8 mouse cellular contexts compared by ENCODE assay signal in the genomic region with DNA sequence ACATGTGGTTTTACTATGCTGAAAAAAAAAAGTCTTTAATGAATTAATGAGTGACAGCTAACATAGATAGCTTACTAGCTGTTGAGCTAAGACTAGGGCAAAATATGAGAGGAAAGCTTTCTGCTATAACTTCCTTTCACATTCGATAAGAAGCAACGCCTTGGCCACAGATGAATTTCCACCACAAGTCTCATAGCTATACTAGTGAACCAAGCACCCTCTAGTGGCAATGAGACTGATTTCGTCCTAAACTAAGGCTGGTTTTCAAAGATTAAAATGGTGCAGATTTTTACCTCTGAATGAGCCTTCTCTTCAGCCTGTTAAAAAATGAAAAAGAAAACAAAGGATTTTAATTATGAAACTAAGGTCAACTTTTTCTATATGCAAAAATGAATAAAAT.
A peak's percentile ranks its signal among the peaks of the same experiment; 100 is the strongest.
DNase-seq lines count a peak whose midpoint lies in the region; ATAC-seq and TF ChIP-seq lines count a peak whose summit lies in the region.
"Had no signal": no experiment of that assay in that cellular context is flagged by ENCODE, and none has a peak within 500 bp of the region (broad histone marks: within the 10 kb centered on the region; RNA-seq: fewer than 3 reads in every experiment).

No protein-coding gene starts in this region.

- DNase-seq in CH12.LX (ENCODE audit: extremely low read depth) (peak; percentile 53), ZHBTc4 (ENCODE audit: low read depth, low spot score) (peak; percentile 5)
- DNase-seq in urinary bladder, postnatal 36 days (ENCODE audit: low spot score in 2 of 2), result no peak
- DNase-seq: heart, adult 11 months had no signal

- no peak overlapping the region for H3K9ac ChIP-seq in intestine, postnatal 0 days (ENCODE audit: low read depth, low read length)
- no peak overlapping the region for H3K9ac ChIP-seq in intestine, embryonic 16.5 days (ENCODE audit: low read depth, low read length)
- no peak overlapping the region for H3K9ac ChIP-seq in CH12.LX (ENCODE audit: insufficient read depth, low read depth)
- no peak overlapping the region for H3K9ac ChIP-seq in forebrain, embryonic 15.5 days (replicated peaks)
- no peak overlapping the region for H3K9ac ChIP-seq in heart, embryonic 12.5 days

- no peaks in the 10 kb centered on the region for H3K79me2 ChIP-seq in CH12.LX (replicated peaks; ENCODE audit: control insufficient read depth, extremely low read depth, insufficient read depth, poor library complexity, severe bottlenecking)

- no peak for TF ChIP-seq EP300 in CH12.LX (IDR thresholded peaks at IDR 0.05; ENCODE audit: low read length)

- dilution Hi-C loops in CH12.LX (cut with MboI; ENCODE audit: extremely low pct_ligation_motif_present, extremely low pct_unique_long_range_greater_than_20kb, low sequenced_read_pairs), result no loop called here

- WGBS in intestine, postnatal 0 days, result 35% methylated on average over 3 of the region's 3 CpGs
- 34% methylated on average over 3 of the region's 3 CpGs for WGBS in intestine, embryonic 16.5 days
- 37% methylated on average over 3 of the region's 3 CpGs for WGBS in forebrain, embryonic 15.5 days
- WGBS in heart, embryonic 12.5 days, result 40% methylated on average over 3 of the region's 3 CpGs

- peak; percentile 29 for TF ChIP-seq RAD21 in CH12.LX (IDR thresholded peaks at IDR 0.05; ENCODE audit: low read depth, low read length)

- H3K9me3 ChIP-seq in intestine, postnatal 0 days (ENCODE audit: control insufficient read depth), result no peaks in the 10 kb centered on the region
- H3K9me3 ChIP-seq in intestine, embryonic 16.5 days (ENCODE audit: control insufficient read depth, low read length), result no peaks in the 10 kb centered on the region
- H3K9me3 ChIP-seq in CH12.LX (replicated peaks; ENCODE audit: low read length), result no peaks in the 10 kb centered on the region
- H3K9me3 ChIP-seq in forebrain, embryonic 15.5 days, result peaks cover 6% of the 10 kb centered on the region; the same call in 1 of the 2 replicates
- 0 out of 2 replicates have a peak, but pooled peaks cover 3% of the 10 kb centered on the region for H3K9me3 ChIP-seq in heart, embryonic 12.5 days (replicated peaks)

- H3K27me3 ChIP-seq in intestine, postnatal 0 days (replicated peaks; ENCODE audit: control insufficient read depth, insufficient read depth, low read length), result no peaks in the 10 kb centered on the region
- H3K27me3 ChIP-seq in intestine, embryonic 16.5 days (replicated peaks; ENCODE audit: control insufficient read depth, insufficient read depth, low read length), result no peaks in the 10 kb centered on the region
- H3K27me3 ChIP-seq in CH12.LX (replicated peaks), result no peaks in the 10 kb centered on the region
- H3K27me3 ChIP-seq in forebrain, embryonic 15.5 days, result no peaks in the 10 kb centered on the region
- no peaks in the 10 kb centered on the region for H3K27me3 ChIP-seq in heart, embryonic 12.5 days (replicated peaks)

- H3K27ac ChIP-seq in intestine, postnatal 0 days (ENCODE audit: low read depth, low read length), result no peak overlapping the region
- no peak overlapping the region for H3K27ac ChIP-seq in intestine, embryonic 16.5 days (ENCODE audit: low read length)
- no peak overlapping the region for H3K27ac ChIP-seq in CH12.LX (ENCODE audit: insufficient read depth, low read depth)
- no peak overlapping the region for H3K27ac ChIP-seq in forebrain, embryonic 15.5 days (replicated peaks)
- no peak overlapping the region for H3K27ac ChIP-seq in heart, embryonic 12.5 days (ENCODE audit: poor library complexity, severe bottlenecking)

- TF ChIP-seq POLR2A in CH12.LX (IDR thresholded peaks at IDR 0.05; ENCODE audit: low read depth, low read length), result no peak

- H3K4me1 ChIP-seq in intestine, postnatal 0 days (replicated peaks; ENCODE audit: control insufficient read depth, insufficient read depth, low read length), result no peaks in the 10 kb centered on the region
- no peaks in the 10 kb centered on the region for H3K4me1 ChIP-seq in intestine, embryonic 16.5 days (ENCODE audit: control insufficient read depth, insufficient read depth, low read length)
- H3K4me1 ChIP-seq in CH12.LX (ENCODE audit: control insufficient read depth in 1 of 2, insufficient read depth in 2 of 2), result no peaks in the 10 kb centered on the region; a peak in 1 of 4 replicates
- peaks cover 4% of the 10 kb centered on the region; the same call in 1 of the 2 replicates for H3K4me1 ChIP-seq in forebrain, embryonic 15.5 days
- H3K4me1 ChIP-seq in heart, embryonic 12.5 days (replicated peaks), result no peaks in the 10 kb centered on the region

- no peak overlapping the region for H3K4me2 ChIP-seq in intestine, postnatal 0 days (replicated peaks; ENCODE audit: low read depth)
- H3K4me2 ChIP-seq in intestine, embryonic 16.5 days (ENCODE audit: low read depth, low read length), result no peak overlapping the region
- H3K4me2 ChIP-seq in CH12.LX (ENCODE audit: insufficient read depth, low read depth, poor library complexity, severe bottlenecking), result no peak overlapping the region
- no peak overlapping the region for H3K4me2 ChIP-seq in forebrain, embryonic 15.5 days (replicated peaks)
- no peak overlapping the region for H3K4me2 ChIP-seq in heart, embryonic 12.5 days

- TF ChIP-seq CTCF in intestine, postnatal 0 days (IDR thresholded peaks at IDR 0.05; ENCODE audit: low read depth), result peak; percentile 54
- TF ChIP-seq CTCF in CH12.LX (conservative IDR thresholded peaks at IDR 0.05 in 1 of 2, IDR thresholded peaks at IDR 0.05 in 1 of 2; ENCODE audit: low read depth in 2 of 2, low read length in 2 of 2), result peak; percentile 21 to 38; a peak in 3 of 4 replicates

- H3K36me3 ChIP-seq in intestine, postnatal 0 days (ENCODE audit: control insufficient read depth, insufficient read depth), result no peaks in the 10 kb centered on the region
- no peaks in the 10 kb centered on the region for H3K36me3 ChIP-seq in intestine, embryonic 16.5 days (ENCODE audit: control insufficient read depth, insufficient read depth, low read length)
- H3K36me3 ChIP-seq in CH12.LX (replicated peaks in 1 of 2; ENCODE audit: control insufficient read depth in 1 of 2, insufficient read depth in 1 of 2, low read length in 1 of 2), result no peaks in the 10 kb centered on the region
- H3K36me3 ChIP-seq in forebrain, embryonic 15.5 days, result peaks cover 27% of the 10 kb centered on the region; the same call in 1 of the 2 replicates
- H3K36me3 ChIP-seq in heart, embryonic 12.5 days, result no peaks in the 10 kb centered on the region

- in situ Hi-C loops in CH12.LX (cut with MboI; ENCODE audit: low pct_ligation_motif_present, low pct_unique_long_range_greater_than_20kb, low sequenced_read_pairs), result no loop called here

- H3K4me3 ChIP-seq in intestine, postnatal 0 days (ENCODE audit: low read depth, low read length), result no peak overlapping the region
- H3K4me3 ChIP-seq in intestine, embryonic 16.5 days (ENCODE audit: low read length), result no peak overlapping the region
- no peak overlapping the region for H3K4me3 ChIP-seq in CH12.LX (replicated peaks in 1 of 3; ENCODE audit: low read depth in 2 of 3, low read length in 2 of 3, poor library complexity in 1 of 3)
- H3K4me3 ChIP-seq in forebrain, embryonic 15.5 days, result no peak overlapping the region
- no peak overlapping the region for H3K4me3 ChIP-seq in heart, embryonic 12.5 days

- no peak for ATAC-seq in intestine, postnatal 0 days
- no peak for ATAC-seq in intestine, embryonic 16.5 days
- peak; percentile 66; the same call in 1 of the 2 replicates for ATAC-seq in forebrain, embryonic 15.5 days (replicated peaks)
- no peak for ATAC-seq in heart, embryonic 12.5 days (ENCODE audit: insufficient number of reproducible peaks, low FRiP score)

TF ChIP-seq in CH12.LX, 34 proteins besides CTCF, POLR2A, EP300 and RAD21:
- TF ChIP-seq USF1 (IDR thresholded peaks at IDR 0.05; ENCODE audit: low read depth, low read length) (no peak), RCOR1 (conservative IDR thresholded peaks at IDR 0.05; ENCODE audit: low read depth, low read length) (no peak), MAFK (IDR thresholded peaks at IDR 0.05; ENCODE audit: insufficient replicate concordance, low read length) (no peak), JUN (IDR thresholded peaks at IDR 0.05; ENCODE audit: insufficient read depth, low read depth, low read length) (no peak), HCFC1 (IDR thresholded peaks at IDR 0.05; ENCODE audit: low read depth, low read length) (no peak), BHLHE40 (IDR thresholded peaks at IDR 0.05; ENCODE audit: low read depth, low read length) (no peak), PAX5 (IDR thresholded peaks at IDR 0.05; ENCODE audit: low read length) (no peak), SIN3A (IDR thresholded peaks at IDR 0.05; ENCODE audit: low read length) (no peak), MAX (IDR thresholded peaks at IDR 0.05; ENCODE audit: low read length) (no peak), IRF4 (IDR thresholded peaks at IDR 0.05; ENCODE audit: low read depth, low read length) (no peak), ELF1 (IDR thresholded peaks at IDR 0.05; ENCODE audit: low read depth, low read length) (no peak), ZNF384 (IDR thresholded peaks at IDR 0.05; ENCODE audit: low read depth, low read length) (no peak), SMC3 (IDR thresholded peaks at IDR 0.05; ENCODE audit: low read depth, low read length) (no peak), CHD2 (IDR thresholded peaks at IDR 0.05; ENCODE audit: low read length) (no peak), MAZ (IDR thresholded peaks at IDR 0.05; ENCODE audit: low read depth, low read length) (no peak), USF2 (conservative IDR thresholded peaks at IDR 0.05; ENCODE audit: low read depth, low read length) (no peak)

Comparison
In these comparisons a context has a peak if more than half of its experiments do, and no peak if none do; other contexts are left out.
1. DNase-seq: peak in CH12.LX (single experiment) and ZHBTc4 (single experiment); none in urinary bladder, postnatal 36 days (0 of 2).